Mouse (Mus musculus) intestine, embryonic 15.5 days (tissue): ENCODE measurements at regions not wholly inside any gene's neighbourhood (a gene's known extent, or its start where the extent isn't known, plus 50 kb on each side); places are given as distances from the start of the nearest gene placed in this dataset.

Source experiments
- ATAC-seq: fragments of 200-750 bp; cut with Nextera tagmentation; 2 replicates; pipeline ENCODE4 v1.8.0; 2017; ENCODE audit warnings: moderate TSS enrichment, moderate library complexity
- H3K27ac ChIP-seq: fragments of 300-500 bp; sonication (generic); 2 replicates; pipeline ENCODE4 v1.5.1; 2015; ENCODE audit warnings: mild to moderate bottlenecking, inconsistent platforms
- H3K27me3 ChIP-seq: fragments of 300-500 bp; sonication (generic); replicated peaks from 2 replicates; pipeline ENCODE4 v1.6.1; 2015; ENCODE audit warnings: inconsistent platforms
- H3K36me3 ChIP-seq: fragments of 300-500 bp; sonication (generic); 2 replicates; pipeline ENCODE4 v1.6.1; 2015; ENCODE audit warnings: inconsistent platforms
- H3K4me1 ChIP-seq: fragments of 300-500 bp; sonication (generic); replicated peaks from 2 replicates; pipeline ENCODE4 v1.6.1; 2015; ENCODE audit warnings: inconsistent platforms
- H3K4me2 ChIP-seq: fragments of 300-500 bp; sonication (generic); replicated peaks from 2 replicates; pipeline ENCODE4 v1.6.1; 2015; ENCODE audit warnings: mild to moderate bottlenecking, inconsistent platforms
- H3K4me3 ChIP-seq: fragments of 300-500 bp; sonication (generic); replicated peaks from 2 replicates; pipeline ENCODE4 v1.5.1; 2015; ENCODE audit warnings: inconsistent platforms
- H3K9ac ChIP-seq: fragments of 300-500 bp; sonication (generic); 2 replicates; pipeline ENCODE4 v1.6.1; 2015; ENCODE audit warnings: inconsistent platforms
- H3K9me3 ChIP-seq: fragments of 300-500 bp; sonication (generic); 2 replicates; pipeline ENCODE4 v1.6.1; 2016; ENCODE audit warnings: inconsistent platforms
- WGBS: fragments of 180-500 bp; shearing (Covaris S2); methylation state at CpG from one replicate; pipeline ENCODE4 v1.1.7; 2015; 5-methylcytosine and 5-hydroxymethylcytosine counted together

- Histone ChIP-seq H3K4me3 (no peak overlapping the region), H3K4me2 (no peak overlapping the region), H3K36me3 (no peaks in the 10 kb centered on the region), H3K9me3 (no peaks in the 10 kb centered on the region), H3K4me1 (no peaks in the 10 kb centered on the region), H3K27ac (no peak overlapping the region), H3K9ac (no peak overlapping the region), H3K27me3 (no peaks in the 10 kb centered on the region)
- 89% methylated on average over 8 of the region's 8 CpGs for WGBS
- ATAC-seq: no peak
These were observed 106.6 kb downstream of the Barhl2 start for GRCm38 (mm10) chr5:106351348-106351747.

GRCm38 (mm10) chr5:106349851-106350515, 108.0 kb downstream of the Barhl2 start:
- ATAC-seq: no peak
- Histone ChIP-seq H3K9ac (no peak overlapping the region), H3K4me2 (no peak overlapping the region), H3K27ac (no peak overlapping the region), H3K4me1 (no peaks in the 10 kb centered on the region), H3K4me3 (no peak overlapping the region), H3K9me3 (no peaks in the 10 kb centered on the region), H3K27me3 (no peaks in the 10 kb centered on the region), H3K36me3 (no peaks in the 10 kb centered on the region)
- 64% methylated on average over 10 of the region's 10 CpGs for WGBS

GRCm38 (mm10) chr5:106344308-106344707, 113.7 kb downstream of the Barhl2 start:
- Histone ChIP-seq H3K4me2 (no peak overlapping the region), H3K27ac (no peak overlapping the region), H3K27me3 (no peaks in the 10 kb centered on the region), H3K4me1 (no peaks in the 10 kb centered on the region), H3K9me3 (no peaks in the 10 kb centered on the region), H3K4me3 (no peak overlapping the region), H3K9ac (no peak overlapping the region), H3K36me3 (no peaks in the 10 kb centered on the region)
- WGBS: 17% methylated on average over 8 of the region's 8 CpGs
- ATAC-seq: no peak

GRCm38 (mm10) chr5:106343601-106344000, 114.4 kb downstream of the Barhl2 start:
- no peak overlapping the region for H3K27ac ChIP-seq
- H3K9ac ChIP-seq: no peak overlapping the region
- H3K4me3 ChIP-seq: no peak overlapping the region
- no peaks in the 10 kb centered on the region for H3K27me3 ChIP-seq
- H3K9me3 ChIP-seq: no peaks in the 10 kb centered on the region
- 53% methylated on average over 6 of the region's 6 CpGs for WGBS
- no peaks in the 10 kb centered on the region for H3K4me1 ChIP-seq
- no peak for ATAC-seq
- H3K36me3 ChIP-seq: no peaks in the 10 kb centered on the region
- H3K4me2 ChIP-seq: no peak overlapping the region

GRCm38 (mm10) chr5:106341361-106341760, 116.6 kb downstream of the Barhl2 start:
- H3K4me2 ChIP-seq: no peak overlapping the region
- ATAC-seq: no peak

GRCm38 (mm10) chr5:106335639-106336038, 122.3 kb downstream of the Barhl2 start:
- Histone ChIP-seq H3K9ac (no peak overlapping the region), H3K27ac (no peak overlapping the region), H3K4me2 (no peak overlapping the region), H3K27me3 (no peaks in the 10 kb centered on the region), H3K4me3 (no peak overlapping the region), H3K36me3 (no peaks in the 10 kb centered on the region), H3K4me1 (no peaks in the 10 kb centered on the region), H3K9me3 (no peaks in the 10 kb centered on the region)
- 86% methylated on average over 11 of the region's 11 CpGs for WGBS
- no peak for ATAC-seq

More at GRCm38 (mm10) chr5:106341361-106341760, 116.6 kb downstream of the Barhl2 start:
- Histone ChIP-seq H3K4me3 (no peak overlapping the region), H3K9me3 (no peaks in the 10 kb centered on the region), H3K9ac (no peak overlapping the region), H3K4me1 (no peaks in the 10 kb centered on the region), H3K27ac (no peak overlapping the region), H3K36me3 (no peaks in the 10 kb centered on the region), H3K27me3 (no peaks in the 10 kb centered on the region)
- 41% methylated on average over 12 of the region's 12 CpGs for WGBS

- H3K4me1 ChIP-seq: no peaks in the 10 kb centered on the region
- ATAC-seq: no peak
- H3K4me3 ChIP-seq: no peak overlapping the region
- no peaks in the 10 kb centered on the region for H3K9me3 ChIP-seq
- WGBS: 59% methylated on average over 9 of the region's 9 CpGs
- no peaks in the 10 kb centered on the region for H3K27me3 ChIP-seq
- H3K27ac ChIP-seq: no peak overlapping the region
- H3K9ac ChIP-seq: no peak overlapping the region
- H3K36me3 ChIP-seq: no peaks in the 10 kb centered on the region
- no peak overlapping the region for H3K4me2 ChIP-seq
These were observed 130.3 kb downstream of the Barhl2 start for GRCm38 (mm10) chr5:106327592-106328150.

GRCm38 (mm10) chr5:106322574-106323215, 135.3 kb downstream of the Barhl2 start:
- H3K9ac ChIP-seq: no peak overlapping the region
- H3K36me3 ChIP-seq: no peaks in the 10 kb centered on the region
- H3K4me2 ChIP-seq: no peak overlapping the region
- 33% methylated on average over 18 of the region's 18 CpGs for WGBS
- no peak for ATAC-seq
- no peaks in the 10 kb centered on the region for H3K27me3 ChIP-seq
- no peak overlapping the region for H3K27ac ChIP-seq
- no peaks in the 10 kb centered on the region for H3K4me1 ChIP-seq
- no peak overlapping the region for H3K4me3 ChIP-seq
- H3K9me3 ChIP-seq: no peaks in the 10 kb centered on the region

GRCm38 (mm10) chr5:106321426-106321825, 136.5 kb downstream of the Barhl2 start:
- no peak for ATAC-seq
- Histone ChIP-seq H3K36me3 (no peaks in the 10 kb centered on the region), H3K4me1 (no peaks in the 10 kb centered on the region), H3K4me2 (no peak overlapping the region), H3K9ac (no peak overlapping the region), H3K27me3 (no peaks in the 10 kb centered on the region), H3K4me3 (no peak overlapping the region), H3K27ac (no peak overlapping the region), H3K9me3 (no peaks in the 10 kb centered on the region)
- WGBS: 35% methylated on average over 5 of the region's 5 CpGs

GRCm38 (mm10) chr5:106321023-106321422, 136.9 kb downstream of the Barhl2 start:
- no peak overlapping the region for H3K27ac ChIP-seq
- H3K4me2 ChIP-seq: no peak overlapping the region
- no peaks in the 10 kb centered on the region for H3K36me3 ChIP-seq
- H3K4me3 ChIP-seq: no peak overlapping the region
- WGBS: 74% methylated on average over 3 of the region's 3 CpGs
- no peak for ATAC-seq
- no peaks in the 10 kb centered on the region for H3K27me3 ChIP-seq
- H3K4me1 ChIP-seq: no peaks in the 10 kb centered on the region
- no peak overlapping the region for H3K9ac ChIP-seq
- no peaks in the 10 kb centered on the region for H3K9me3 ChIP-seq

GRCm38 (mm10) chr5:106320039-106320438, 137.9 kb downstream of the Barhl2 start:
- 58% methylated on average over 6 of the region's 6 CpGs for WGBS

GRCm38 (mm10) chr5:106318246-106318645, 139.7 kb downstream of the Barhl2 start:
- no peaks in the 10 kb centered on the region for H3K9me3 ChIP-seq
- no peak for ATAC-seq
- H3K4me3 ChIP-seq: no peak overlapping the region
- H3K4me1 ChIP-seq: no peaks in the 10 kb centered on the region
- H3K9ac ChIP-seq: no peak overlapping the region
- H3K36me3 ChIP-seq: no peaks in the 10 kb centered on the region
- no peak overlapping the region for H3K4me2 ChIP-seq
- H3K27ac ChIP-seq: no peak overlapping the region
- no peaks in the 10 kb centered on the region for H3K27me3 ChIP-seq
- WGBS: 87% methylated on average over 6 of the region's 6 CpGs

More at GRCm38 (mm10) chr5:106320039-106320438, 137.9 kb downstream of the Barhl2 start:
- H3K9me3 ChIP-seq: no peaks in the 10 kb centered on the region
- H3K36me3 ChIP-seq: no peaks in the 10 kb centered on the region
- no peak overlapping the region for H3K9ac ChIP-seq
- H3K4me3 ChIP-seq: no peak overlapping the region
- H3K27me3 ChIP-seq: no peaks in the 10 kb centered on the region
- ATAC-seq: no peak
- H3K27ac ChIP-seq: no peak overlapping the region
- no peaks in the 10 kb centered on the region for H3K4me1 ChIP-seq
- no peak overlapping the region for H3K4me2 ChIP-seq

- no peaks in the 10 kb centered on the region for H3K36me3 ChIP-seq
- H3K4me1 ChIP-seq: no peaks in the 10 kb centered on the region
- ATAC-seq: no peak
- no peak overlapping the region for H3K27ac ChIP-seq
- H3K4me3 ChIP-seq: no peak overlapping the region
- H3K9ac ChIP-seq: no peak overlapping the region
- WGBS: 80% methylated on average over 6 of the region's 6 CpGs
- no peaks in the 10 kb centered on the region for H3K27me3 ChIP-seq
- H3K9me3 ChIP-seq: no peaks in the 10 kb centered on the region
- H3K4me2 ChIP-seq: no peak overlapping the region
These were observed 144.1 kb downstream of the Barhl2 start for GRCm38 (mm10) chr5:106313874-106314273.
